Mouse (Mus musculus): ENCODE measurements around the gene Scube2. TPM values are rescaled to one million over a fixed set of nuclear protein-coding genes. Genes with fewer than 3 reads are reported as not detected.

Gene Scube2
- polyA plus RNA-seq, 1 experiment from 2014 or later: 0.38 TPM

DNA sequence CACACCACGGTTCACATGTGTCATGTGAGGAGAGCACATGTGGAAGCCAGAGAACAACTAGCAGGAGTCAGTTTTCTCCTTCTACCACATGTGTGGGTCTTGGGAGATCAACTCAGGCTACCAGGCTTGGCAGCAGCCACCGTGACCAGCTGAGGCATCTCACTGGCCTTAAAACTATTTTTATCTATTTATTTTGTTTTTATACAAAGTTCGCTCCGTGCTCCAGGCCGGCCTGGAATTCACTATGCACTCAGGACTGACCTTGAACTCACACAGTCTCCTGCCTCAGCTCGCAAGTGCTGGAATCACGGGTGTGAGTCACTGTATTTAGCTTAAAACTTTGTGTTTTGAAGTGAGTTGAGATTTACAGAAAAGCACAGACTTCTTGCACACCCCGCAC lies 38.6 kb downstream of the Scube2 start:
- no peak overlapping the region for H3K4me2 ChIP-seq
- 76% methylated on average over 8 of the region's 8 CpGs for WGBS

DNA sequence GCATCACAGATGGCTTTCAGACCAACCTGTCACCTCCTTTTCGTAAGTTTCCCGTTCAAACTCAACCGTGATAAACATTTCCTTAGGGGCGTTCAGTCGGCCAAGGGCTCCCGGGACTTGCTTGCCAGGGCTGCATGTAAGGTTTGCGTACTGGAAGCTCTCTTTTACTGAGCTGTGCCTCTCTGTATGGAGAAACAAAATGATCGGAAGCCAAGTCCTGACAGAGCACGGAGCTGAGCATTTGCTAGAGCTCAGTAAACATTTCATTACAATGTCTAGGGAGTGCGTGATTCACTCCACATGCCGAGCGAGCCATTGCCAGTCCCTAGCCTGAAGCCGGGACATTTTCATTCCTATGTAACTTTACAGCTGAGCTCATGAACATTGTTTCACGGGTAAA lies 40.2 kb downstream of the Scube2 start:
- WGBS: 80% methylated on average over 14 of the region's 14 CpGs

More for the DNA sequence above, 38.6 kb downstream of the Scube2 start:
- ATAC-seq (replicated peaks; ENCODE audit: low FRiP score) (no peak), DNase-seq (ENCODE audit: low spot score) (no peak)
- no peaks in the 10 kb centered on the region for H3K4me1 ChIP-seq (replicated peaks; ENCODE audit: control insufficient read depth, insufficient read depth, low read length)
- no peak overlapping the region for H3K27ac ChIP-seq (ENCODE audit: low read depth, low read length)
- no peak overlapping the region for H3K9ac ChIP-seq (ENCODE audit: low read depth, low read length)
- no peaks in the 10 kb centered on the region; the same call in 1 of the 2 replicates for H3K27me3 ChIP-seq (replicated peaks; ENCODE audit: control insufficient read depth, insufficient read depth, low read length)
- H3K9me3 ChIP-seq (ENCODE audit: control insufficient read depth, low read length): no peaks in the 10 kb centered on the region
- H3K36me3 ChIP-seq (ENCODE audit: control insufficient read depth, insufficient read depth, low read length): no peaks in the 10 kb centered on the region
- no peak overlapping the region for H3K4me3 ChIP-seq (ENCODE audit: low read depth, low read length)

GRCm38 (mm10) chr7:109818600-109818999 lies 46.9 kb downstream of the Scube2 start:
- DNase-seq (ENCODE audit: low spot score) (no peak), ATAC-seq (replicated peaks; ENCODE audit: low FRiP score) (no peak)
- 60% methylated on average over 4 of the region's 4 CpGs for whole genome bisulfite sequencing

More for the DNA sequence above, 40.2 kb downstream of the Scube2 start:
- Histone ChIP-seq H3K9me3 (ENCODE audit: control insufficient read depth, low read length) (no peaks in the 10 kb centered on the region), H3K9ac (ENCODE audit: low read depth, low read length) (no peak overlapping the region), H3K4me3 (ENCODE audit: low read depth, low read length) (no peak overlapping the region), H3K27me3 (replicated peaks; ENCODE audit: control insufficient read depth, insufficient read depth, low read length) (no peaks in the 10 kb centered on the region; the same call in 1 of the 2 replicates), H3K27ac (ENCODE audit: low read depth, low read length) (no peak overlapping the region), H3K4me2 (no peak overlapping the region), H3K36me3 (ENCODE audit: control insufficient read depth, insufficient read depth, low read length) (no peaks in the 10 kb centered on the region), H3K4me1 (replicated peaks; ENCODE audit: control insufficient read depth, insufficient read depth, low read length) (no peaks in the 10 kb centered on the region)
- no peak for DNase-seq (ENCODE audit: low spot score)
- no peak for ATAC-seq (replicated peaks; ENCODE audit: low FRiP score)

GRCm38 (mm10) chr7:109817954-109818353 lies 47.5 kb downstream of the Scube2 start:
- H3K27me3 ChIP-seq (replicated peaks; ENCODE audit: control insufficient read depth, insufficient read depth, low read length): no peaks in the 10 kb centered on the region
- no peak overlapping the region for H3K9ac ChIP-seq (ENCODE audit: low read depth, low read length)
- H3K4me2 ChIP-seq: no peak overlapping the region
- no peaks in the 10 kb centered on the region for H3K9me3 ChIP-seq (ENCODE audit: control insufficient read depth, low read length)
- ATAC-seq (replicated peaks; ENCODE audit: low FRiP score) (peak; percentile 87), DNase-seq (ENCODE audit: low spot score) (no peak)
- H3K4me3 ChIP-seq (ENCODE audit: low read depth, low read length): no peak overlapping the region
- H3K36me3 ChIP-seq (ENCODE audit: control insufficient read depth, insufficient read depth, low read length): no peaks in the 10 kb centered on the region
- peaks cover 13% of the 10 kb centered on the region; the same call in 1 of the 2 replicates for H3K4me1 ChIP-seq (replicated peaks; ENCODE audit: control insufficient read depth, insufficient read depth, low read length)
- H3K27ac ChIP-seq (ENCODE audit: low read depth, low read length): no peak overlapping the region

More at GRCm38 (mm10) chr7:109818600-109818999, 46.9 kb downstream of the Scube2 start:
- no peaks in the 10 kb centered on the region for H3K27me3 ChIP-seq (replicated peaks; ENCODE audit: control insufficient read depth, insufficient read depth, low read length)
- no peak overlapping the region for H3K27ac ChIP-seq (ENCODE audit: low read depth, low read length)
- no peak overlapping the region for H3K9ac ChIP-seq (ENCODE audit: low read depth, low read length)
- H3K9me3 ChIP-seq (ENCODE audit: control insufficient read depth, low read length): no peaks in the 10 kb centered on the region
- H3K36me3 ChIP-seq (ENCODE audit: control insufficient read depth, insufficient read depth, low read length): no peaks in the 10 kb centered on the region
- no peak overlapping the region for H3K4me3 ChIP-seq (ENCODE audit: low read depth, low read length)
- no peak overlapping the region for H3K4me2 ChIP-seq
- H3K4me1 ChIP-seq (replicated peaks; ENCODE audit: control insufficient read depth, insufficient read depth, low read length): peaks cover 13% of the 10 kb centered on the region; the same call in 1 of the 2 replicates

DNA sequence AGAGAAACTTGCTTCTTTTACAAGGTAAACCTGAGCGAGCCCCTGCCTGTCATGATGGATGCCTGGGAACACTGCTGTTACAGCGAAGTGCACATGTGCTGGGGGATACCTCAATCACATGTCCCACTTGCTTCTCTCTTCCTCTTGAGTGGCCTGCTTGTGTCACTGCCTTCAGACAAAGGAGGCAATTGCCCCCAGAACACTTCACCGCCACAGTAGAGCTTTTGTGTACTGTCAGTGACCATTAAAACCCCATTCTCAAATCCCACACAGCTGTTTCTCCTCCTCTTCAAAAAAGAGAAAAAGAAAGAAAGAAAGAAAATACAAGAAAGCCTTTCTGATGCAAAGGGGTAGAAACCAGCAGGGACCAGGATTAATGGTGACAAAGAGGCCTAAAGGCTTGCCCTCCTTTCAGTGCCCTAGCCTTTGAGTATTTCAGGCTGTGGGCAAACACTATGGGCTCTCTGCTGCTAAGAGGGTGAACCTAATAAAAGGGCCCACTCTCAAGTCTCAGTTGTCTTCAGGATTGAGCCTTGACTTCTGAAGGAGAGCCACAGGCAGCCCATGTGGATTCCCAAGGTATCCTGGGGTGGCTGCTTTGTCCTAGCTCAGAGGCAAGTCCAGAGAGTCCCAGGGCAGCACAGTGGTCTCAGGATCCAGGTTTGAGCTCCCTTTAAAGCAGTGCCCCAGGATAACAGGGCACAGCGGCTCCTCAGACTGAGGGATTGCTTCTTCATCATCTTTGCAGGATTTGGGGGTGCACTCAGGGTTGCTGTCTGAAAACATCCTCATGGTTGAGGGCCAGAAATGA lies 51.9 kb downstream of the Scube2 start:
- DNase-seq (ENCODE audit: low spot score) (no peak), ATAC-seq (replicated peaks; ENCODE audit: low FRiP score) (no peak)
- Histone ChIP-seq H3K4me1 (replicated peaks; ENCODE audit: control insufficient read depth, insufficient read depth, low read length) (peaks cover 11% of the 10 kb centered on the region; the same call in 1 of the 2 replicates), H3K27ac (ENCODE audit: low read depth, low read length) (no peak overlapping the region), H3K4me3 (ENCODE audit: low read depth, low read length) (no peak overlapping the region), H3K9ac (ENCODE audit: low read depth, low read length) (no peak overlapping the region), H3K9me3 (ENCODE audit: control insufficient read depth, low read length) (no peaks in the 10 kb centered on the region), H3K27me3 (replicated peaks; ENCODE audit: control insufficient read depth, insufficient read depth, low read length) (0 out of 2 replicates have a peak, but pooled peaks cover 3% of the 10 kb centered on the region), H3K4me2 (no peak overlapping the region), H3K36me3 (ENCODE audit: control insufficient read depth, insufficient read depth, low read length) (no peaks in the 10 kb centered on the region)
- WGBS: 80% methylated on average over 4 of the region's 4 CpGs

DNA sequence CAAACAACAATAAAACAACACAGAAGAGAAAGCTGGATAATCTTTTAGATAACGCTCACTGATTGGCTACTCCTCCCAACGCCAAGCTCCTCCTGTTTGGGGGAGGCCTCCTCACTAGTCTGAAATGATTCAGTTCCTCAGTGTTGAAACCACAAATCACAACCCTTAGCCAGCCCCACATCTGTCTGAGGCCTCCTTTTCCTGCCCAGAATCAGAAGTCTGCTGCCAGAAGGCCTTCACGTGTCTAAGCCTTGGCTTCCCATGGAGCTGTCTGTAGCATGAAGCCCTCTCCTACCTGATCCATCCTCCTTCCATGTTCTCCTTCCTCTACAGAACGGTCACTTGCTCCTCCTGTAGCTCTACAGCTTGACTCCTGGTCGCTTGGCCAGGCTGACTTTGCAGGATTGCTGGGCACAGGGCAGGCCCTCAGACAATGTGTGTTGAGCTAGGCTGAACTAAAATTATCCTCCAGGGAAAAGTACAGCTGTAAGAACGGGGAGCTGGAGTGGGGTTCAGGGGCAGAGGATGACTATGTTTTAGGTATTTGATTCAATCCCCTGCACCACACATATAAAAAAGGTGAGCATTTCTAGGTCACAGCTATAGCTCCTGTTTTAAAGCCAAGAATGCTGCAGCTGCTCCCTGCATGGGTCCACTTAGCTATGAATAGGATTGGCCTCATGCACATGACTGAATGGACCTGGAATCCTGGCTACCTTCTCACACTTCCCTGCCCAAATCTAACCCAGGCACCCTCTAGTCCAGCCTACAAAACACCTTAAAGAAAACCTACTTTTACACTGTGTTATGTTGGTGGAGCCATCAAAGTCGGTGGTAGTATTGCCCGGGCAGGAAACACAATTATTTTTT lies 57.6 kb downstream of the Scube2 start:
- ATAC-seq (replicated peaks; ENCODE audit: low FRiP score) (no peak), DNase-seq (ENCODE audit: low spot score) (no peak)
- no peaks in the 10 kb centered on the region for H3K9me3 ChIP-seq (ENCODE audit: control insufficient read depth, low read length)
- H3K27ac ChIP-seq (ENCODE audit: low read depth, low read length): no peak overlapping the region
- H3K4me1 ChIP-seq (replicated peaks; ENCODE audit: control insufficient read depth, insufficient read depth, low read length): no peaks in the 10 kb centered on the region
- H3K4me3 ChIP-seq (ENCODE audit: low read depth, low read length): no peak overlapping the region
- H3K27me3 ChIP-seq (replicated peaks; ENCODE audit: control insufficient read depth, insufficient read depth, low read length): 0 out of 2 replicates have a peak, but pooled peaks cover 3% of the 10 kb centered on the region
- H3K9ac ChIP-seq (ENCODE audit: low read depth, low read length): no peak overlapping the region
- H3K36me3 ChIP-seq (ENCODE audit: control insufficient read depth, insufficient read depth, low read length): no peaks in the 10 kb centered on the region
- no peak overlapping the region for H3K4me2 ChIP-seq
- WGBS: 65% methylated on average over 8 of the region's 8 CpGs

- WGBS: 43% methylated on average over 6 of the region's 6 CpGs
- 0 out of 2 replicates have a peak, but pooled peaks cover 3% of the 10 kb centered on the region for H3K27me3 ChIP-seq (replicated peaks; ENCODE audit: control insufficient read depth, insufficient read depth, low read length)
- no peaks in the 10 kb centered on the region for H3K9me3 ChIP-seq (ENCODE audit: control insufficient read depth, low read length)
- H3K36me3 ChIP-seq (ENCODE audit: control insufficient read depth, insufficient read depth, low read length): no peaks in the 10 kb centered on the region
- ATAC-seq (replicated peaks; ENCODE audit: low FRiP score) (no peak), DNase-seq (ENCODE audit: low spot score) (no peak)
- H3K9ac ChIP-seq (ENCODE audit: low read depth, low read length): no peak overlapping the region
- no peak overlapping the region for H3K27ac ChIP-seq (ENCODE audit: low read depth, low read length)
- H3K4me1 ChIP-seq (replicated peaks; ENCODE audit: control insufficient read depth, insufficient read depth, low read length): no peaks in the 10 kb centered on the region
- no peak overlapping the region for H3K4me3 ChIP-seq (ENCODE audit: low read depth, low read length)
- no peak overlapping the region for H3K4me2 ChIP-seq
Observed at GRCm38 (mm10) chr7:109804843-109805242, 60.6 kb downstream of the Scube2 start.

GRCm38 (mm10) chr7:109804355-109804754 lies 61.1 kb downstream of the Scube2 start:
- Histone ChIP-seq H3K36me3 (ENCODE audit: control insufficient read depth, insufficient read depth, low read length) (no peaks in the 10 kb centered on the region), H3K4me3 (ENCODE audit: low read depth, low read length) (no peak overlapping the region), H3K9me3 (ENCODE audit: control insufficient read depth, low read length) (no peaks in the 10 kb centered on the region), H3K4me1 (replicated peaks; ENCODE audit: control insufficient read depth, insufficient read depth, low read length) (no peaks in the 10 kb centered on the region), H3K27me3 (replicated peaks; ENCODE audit: control insufficient read depth, insufficient read depth, low read length) (0 out of 2 replicates have a peak, but pooled peaks cover 3% of the 10 kb centered on the region), H3K4me2 (no peak overlapping the region), H3K27ac (ENCODE audit: low read depth, low read length) (no peak overlapping the region), H3K9ac (ENCODE audit: low read depth, low read length) (no peak overlapping the region)
- 90% methylated on average over 6 of the region's 6 CpGs for WGBS
- ATAC-seq (replicated peaks; ENCODE audit: low FRiP score) (no peak), DNase-seq (ENCODE audit: low spot score) (no peak)

Data from liver, embryonic 11.5 days (tissue).